12 mouse cellular contexts compared by ENCODE assay signal in genomic region chr11:68955473-68955872, GRCm38 (mm10). TPM values are rescaled to one million over a fixed set of nuclear protein-coding genes. Genes with fewer than 3 reads are reported as not detected.
DNase-seq lines count a peak whose midpoint lies in the region; ATAC-seq and TF ChIP-seq lines count a peak whose summit lies in the region.
"Had no signal": no experiment of that assay in that cellular context is flagged by ENCODE, and none has a peak within 500 bp of the region (broad histone marks: within the 10 kb centered on the region; RNA-seq: fewer than 3 reads in every experiment).

No protein-coding gene starts in this region.

- H3K36me3 ChIP-seq in heart, embryonic 13.5 days: no peaks in the 10 kb centered on the region
- no peaks in the 10 kb centered on the region for H3K36me3 ChIP-seq in forebrain, postnatal 0 days (ENCODE audit: insufficient read depth)
- H3K36me3 ChIP-seq in liver, postnatal 0 days (replicated peaks; ENCODE audit: insufficient read depth, low read length): no peaks in the 10 kb centered on the region
- H3K36me3 ChIP-seq: liver, embryonic 15.5 days had no signal

- no peaks in the 10 kb centered on the region for H3K9me3 ChIP-seq in heart, embryonic 13.5 days
- H3K9me3 ChIP-seq in forebrain, postnatal 0 days (ENCODE audit: low read length): no peaks in the 10 kb centered on the region
- no peaks in the 10 kb centered on the region for H3K9me3 ChIP-seq in liver, postnatal 0 days (ENCODE audit: low read length)
- H3K9me3 ChIP-seq: liver, embryonic 15.5 days had no signal

- DNase-seq in heart, adult 18-20 months: no peak
- DNase-seq in forebrain, postnatal 0 days: no peak
- no peak for DNase-seq in liver, postnatal 0 days
- no peak for DNase-seq in embryo, embryonic 10 days (ENCODE audit: low spot score)
- DNase-seq in MN1 (ENCODE audit: low spot score): no peak
- no peak for DNase-seq in kidney, postnatal 4 days
- DNase-seq: cerebellum, adult 9-11 months had no signal

- ATAC-seq in heart, embryonic 13.5 days (ENCODE audit: extremely low read depth, insufficient number of reproducible peaks, low FRiP score, low TSS enrichment): no peak
- no peak for ATAC-seq in forebrain, postnatal 0 days
- ATAC-seq in liver, postnatal 0 days: no peak
- ATAC-seq: activated CD4-positive, CD25-positive, alpha-beta regulatory T cell, adult 4 months had no signal

- TF ChIP-seq EP300 in liver, postnatal 0 days (IDR thresholded peaks at IDR 0.05; ENCODE audit: low read depth): no peak

- peak overlapping the region; percentile 47 for H3K4me3 ChIP-seq in heart, embryonic 13.5 days
- H3K4me3 ChIP-seq in bone marrow, adult 2 months (replicated peaks; ENCODE audit: control insufficient read depth, low read depth, low read length): peak overlapping the region; percentile 9
- H3K4me3 ChIP-seq in forebrain, postnatal 0 days (ENCODE audit: low read depth, low read length): no peak overlapping the region
- no peak overlapping the region for H3K4me3 ChIP-seq in liver, postnatal 0 days (ENCODE audit: low read depth, low read length)

- H3K27ac ChIP-seq in heart, embryonic 13.5 days (replicated peaks): no peak overlapping the region
- H3K27ac ChIP-seq in bone marrow, adult 2 months (ENCODE audit: control insufficient read depth, insufficient read depth, low read depth, low read length, poor library complexity): no peak overlapping the region
- H3K27ac ChIP-seq in forebrain, postnatal 0 days (ENCODE audit: low read depth, low read length): no peak overlapping the region
- no peak overlapping the region for H3K27ac ChIP-seq in liver, postnatal 0 days (ENCODE audit: low read depth)
- H3K27ac ChIP-seq: liver, embryonic 15.5 days had no signal

- H3K4me2 ChIP-seq in heart, embryonic 13.5 days: peak overlapping the region; percentile 76
- peak overlapping the region; percentile 56 for H3K4me2 ChIP-seq in forebrain, postnatal 0 days (ENCODE audit: low read depth)
- peak overlapping the region; percentile 59; the same call in 1 of the 2 replicates for H3K4me2 ChIP-seq in liver, postnatal 0 days (ENCODE audit: low read depth, low read length)

- H3K27me3 ChIP-seq in heart, embryonic 13.5 days (replicated peaks): peaks cover 58% of the 10 kb centered on the region
- peaks cover 8% of the 10 kb centered on the region; the same call in 1 of the 2 replicates for H3K27me3 ChIP-seq in forebrain, postnatal 0 days (ENCODE audit: insufficient read depth, low read length)
- peaks cover 35% of the 10 kb centered on the region for H3K27me3 ChIP-seq in liver, postnatal 0 days (ENCODE audit: insufficient read depth, low read length)

- WGBS in heart, embryonic 13.5 days: 59% methylated on average over 5 of the region's 5 CpGs
- 75% methylated on average over 5 of the region's 5 CpGs for WGBS in bone marrow, adult 2 months
- 64% methylated on average over 5 of the region's 5 CpGs for WGBS in forebrain, postnatal 0 days
- 64% methylated on average over 5 of the region's 5 CpGs for WGBS in liver, postnatal 0 days (ENCODE audit: insufficient replicate concordance)

- TF ChIP-seq POLR2A in bone marrow, adult 2 months (IDR thresholded peaks at IDR 0.05; ENCODE audit: borderline replicate concordance, control insufficient read depth, low read depth, low read length): no peak

- peaks cover 27% of the 10 kb centered on the region for H3K4me1 ChIP-seq in heart, embryonic 13.5 days
- H3K4me1 ChIP-seq in bone marrow, adult 2 months (ENCODE audit: control insufficient read depth, insufficient read depth, low read length): peaks cover 4% of the 10 kb centered on the region
- H3K4me1 ChIP-seq in forebrain, postnatal 0 days (ENCODE audit: insufficient read depth): 0 out of 2 replicates have a peak, but pooled peaks cover 3% of the 10 kb centered on the region
- peaks cover 8% of the 10 kb centered on the region for H3K4me1 ChIP-seq in liver, postnatal 0 days (ENCODE audit: insufficient read depth)
- H3K4me1 ChIP-seq: liver, embryonic 15.5 days had no signal

- no peak for TF ChIP-seq CTCF in bone marrow, adult 2 months (IDR thresholded peaks at IDR 0.05; ENCODE audit: control insufficient read depth, insufficient read depth, low read length)
- no peak for TF ChIP-seq CTCF in forebrain, postnatal 0 days (IDR thresholded peaks at IDR 0.05; ENCODE audit: low read depth)
- no peak for TF ChIP-seq CTCF in liver, postnatal 0 days (IDR thresholded peaks at IDR 0.05; ENCODE audit: low read depth)

- peak overlapping the region; percentile 70 for H3K9ac ChIP-seq in heart, embryonic 13.5 days
- no peak overlapping the region for H3K9ac ChIP-seq in forebrain, postnatal 0 days
- H3K9ac ChIP-seq in liver, postnatal 0 days (replicated peaks): no peak overlapping the region
- H3K9ac ChIP-seq: liver, embryonic 15.5 days had no signal

RNA-seq across cellular contexts. Expression of gene Arhgef15, which starts 1.8 kb away (rescaled TPM):
- polyA plus RNA-seq in heart, embryonic 13.5 days (2015; fragmentation: Nextera tagmentation; extraction: Ambion mirVana): 11.2 and 11.5 TPM in 2 replicates
- total RNA-seq in heart, adult 18-20 months (2021): 10 to 100 TPM; 20.6 to 23.5 TPM
- polyA plus RNA-seq in bone marrow, adult 2 months (2011; ENCODE audit: insufficient read depth, insufficient read length, low replicate concordance, missing spikeins): 1.9 and 4.5 TPM in 2 replicates
- 12.0 and 13.8 TPM in 2 replicates for total RNA-seq in forebrain, postnatal 0 days (2014; rRNA removed)
- polyA plus RNA-seq in forebrain, postnatal 0 days (2015; fragmentation: Nextera tagmentation; extraction: Ambion mirVana): 9.6 and 17.8 TPM in 2 replicates
- 1.8 TPM in 2 replicates for polyA plus RNA-seq in liver, postnatal 0 days (2015; fragmentation: Nextera tagmentation; extraction: Ambion mirVana)

RNA-seq across cellular contexts. Expression of gene Slc25a35, which starts 12.5 kb away (rescaled TPM):
- polyA plus RNA-seq in heart, embryonic 13.5 days (2015; fragmentation: Nextera tagmentation; extraction: Ambion mirVana): 1.4 and 2.1 TPM in 2 replicates
- total RNA-seq in heart, adult 18-20 months (2021): 1 to 10 TPM; 4.8 to 9.3 TPM
- polyA plus RNA-seq in bone marrow, adult 2 months (2011; ENCODE audit: insufficient read depth, insufficient read length, low replicate concordance, missing spikeins): 1.6 and 2.9 TPM in 2 replicates
- 1.3 and 1.4 TPM in 2 replicates for total RNA-seq in forebrain, postnatal 0 days (2014; rRNA removed)
- polyA plus RNA-seq in forebrain, postnatal 0 days (2015; fragmentation: Nextera tagmentation; extraction: Ambion mirVana): 1.3 and 1.4 TPM in 2 replicates
- 0.60 and 0.94 TPM in 2 replicates for polyA plus RNA-seq in liver, postnatal 0 days (2015; fragmentation: Nextera tagmentation; extraction: Ambion mirVana)

RNA-seq across cellular contexts. Expression of gene Rangrf, which starts 19.5 kb away (rescaled TPM):
- 67.9 and 75.5 TPM in 2 replicates for polyA plus RNA-seq in heart, embryonic 13.5 days (2015; fragmentation: Nextera tagmentation; extraction: Ambion mirVana)
- 100 to 1,000 TPM in 1 of 2 experiments, 10 to 100 TPM in 1; 87.5 to 102 TPM for total RNA-seq in heart, adult 18-20 months (2021)
- 18.3 and 38.3 TPM in 2 replicates for polyA plus RNA-seq in bone marrow, adult 2 months (2011; ENCODE audit: insufficient read depth, insufficient read length, low replicate concordance, missing spikeins)
- total RNA-seq in forebrain, postnatal 0 days (2014; rRNA removed): 21.7 and 28.9 TPM in 2 replicates
- 23.7 and 25.6 TPM in 2 replicates for polyA plus RNA-seq in forebrain, postnatal 0 days (2015; fragmentation: Nextera tagmentation; extraction: Ambion mirVana)
- 9.4 and 11.2 TPM in 2 replicates for polyA plus RNA-seq in liver, postnatal 0 days (2015; fragmentation: Nextera tagmentation; extraction: Ambion mirVana)

RNA-seq across cellular contexts. Expression of gene Odf4, which starts 28.6 kb away (rescaled TPM):
- not detected in 2 replicates for polyA plus RNA-seq in heart, embryonic 13.5 days (2015; fragmentation: Nextera tagmentation; extraction: Ambion mirVana)
- not detected for total RNA-seq in heart, adult 18-20 months (2021)
- not detected in 2 replicates for polyA plus RNA-seq in bone marrow, adult 2 months (2011; ENCODE audit: insufficient read depth, insufficient read length, low replicate concordance, missing spikeins)
- 0.77 and 2.0 TPM in 2 replicates for total RNA-seq in forebrain, postnatal 0 days (2014; rRNA removed)
- polyA plus RNA-seq in forebrain, postnatal 0 days (2015; fragmentation: Nextera tagmentation; extraction: Ambion mirVana): 0.42 TPM in 1 of 2 replicates, not detected in the other
- polyA plus RNA-seq in liver, postnatal 0 days (2015; fragmentation: Nextera tagmentation; extraction: Ambion mirVana): not detected in 2 replicates
- total RNA-seq: granulocyte monocyte progenitor cell, adult 5-6 weeks had no signal
- polyA plus RNA-seq: activated CD4-positive, CD25-positive, alpha-beta regulatory T cell, adult 4 months; liver, embryonic 15.5 days had no signal

RNA-seq across cellular contexts. Expression of gene Pfas, which starts 52.8 kb away (rescaled TPM):
- polyA plus RNA-seq in heart, embryonic 13.5 days (2015; fragmentation: Nextera tagmentation; extraction: Ambion mirVana): 19.9 and 20.3 TPM in 2 replicates
- 1 to 10 TPM; 5.4 to 6.2 TPM for total RNA-seq in heart, adult 18-20 months (2021)
- polyA plus RNA-seq in bone marrow, adult 2 months (2011; ENCODE audit: insufficient read depth, insufficient read length, low replicate concordance, missing spikeins): 26.1 and 34.4 TPM in 2 replicates
- 22.9 and 29.7 TPM in 2 replicates for total RNA-seq in forebrain, postnatal 0 days (2014; rRNA removed)
- polyA plus RNA-seq in forebrain, postnatal 0 days (2015; fragmentation: Nextera tagmentation; extraction: Ambion mirVana): 9.8 and 14.2 TPM in 2 replicates
- polyA plus RNA-seq in liver, postnatal 0 days (2015; fragmentation: Nextera tagmentation; extraction: Ambion mirVana): 8.9 and 10.6 TPM in 2 replicates

Comparison
In these comparisons a context has a peak if more than half of its experiments do, and no peak if none do; other contexts are left out.
1. H3K4me3 ChIP-seq: peak in heart, embryonic 13.5 days (single experiment) and bone marrow, adult 2 months (single experiment); none in forebrain, postnatal 0 days (single experiment) and liver, postnatal 0 days (single experiment).
2. Peak in every context shown above with its lines, with median percentiles within 50 percentile points of each other: H3K4me2 ChIP-seq.